Comparison of ENCODE assay signal across 23 mouse cellular contexts in genomic region chr14:116651897-116652296, GRCm38 (mm10).
DNase-seq lines count a peak whose midpoint lies in the region.
"Had no signal": no experiment of that assay in that cellular context is flagged by ENCODE, and none has a peak within 500 bp of the region (broad histone marks: within the 10 kb centered on the region; RNA-seq: fewer than 3 reads in every experiment).

No protein-coding gene starts in this region.

- H3K36me3 ChIP-seq in heart, embryonic 10.5 days, result no peaks in the 10 kb centered on the region
- H3K36me3 ChIP-seq: embryonic facial prominence, embryonic 10.5 days; embryonic facial prominence, embryonic 12.5 days; forebrain, embryonic 15.5 days had no signal

- 73% methylated on average over 9 of the region's 9 CpGs for WGBS in heart, embryonic 10.5 days

- H3K4me3 ChIP-seq in heart, embryonic 10.5 days, result no peak overlapping the region
- H3K4me3 ChIP-seq: embryonic facial prominence, embryonic 10.5 days; embryonic facial prominence, embryonic 12.5 days; forebrain, embryonic 13.5 days; forebrain, embryonic 15.5 days had no signal

- H3K4me1 ChIP-seq in heart, embryonic 10.5 days, result no peaks in the 10 kb centered on the region
- H3K4me1 ChIP-seq: embryonic facial prominence, embryonic 10.5 days; embryonic facial prominence, embryonic 12.5 days; forebrain, embryonic 13.5 days; forebrain, embryonic 15.5 days had no signal

- H3K27me3 ChIP-seq in heart, embryonic 10.5 days (ENCODE audit: insufficient read depth, poor library complexity, severe bottlenecking), result no peaks in the 10 kb centered on the region
- H3K27me3 ChIP-seq: CH12.LX; embryonic facial prominence, embryonic 12.5 days; forebrain, embryonic 13.5 days; forebrain, embryonic 15.5 days had no signal

- DNase-seq in embryo, embryonic 9.5 days (ENCODE audit: extremely low spot score), result peak; percentile 1
- DNase-seq in embryo, embryonic 10 days (ENCODE audit: low spot score), result no peak
- peak; percentile 50 for DNase-seq in heart, adult 11 months
- DNase-seq in heart, embryonic 10.5 days (ENCODE audit: low spot score), result no peak
- DNase-seq in R1 (ENCODE audit: low read depth, low spot score), result peak; percentile 9
- DNase-seq in left cerebral cortex, adult 11 months (ENCODE audit: low spot score), result no peak
- no peak for DNase-seq in lung, postnatal 4 days
- DNase-seq: adrenal gland, adult 8-10 months; adrenal gland, postnatal 14 days; adrenal gland, postnatal 36 days; B cell, adult 2 months; cerebellum, adult 11-12 months; cerebellum, adult 2 months; cerebellum, adult 9-10 months; cerebellum, postnatal 10 days; cerebellum, postnatal 25 days; embryo, embryonic 11 days; forebrain, postnatal 0 days had no signal

- no peak overlapping the region for H3K27ac ChIP-seq in heart, embryonic 10.5 days
- H3K27ac ChIP-seq: embryonic facial prominence, embryonic 10.5 days; embryonic facial prominence, embryonic 12.5 days; forebrain, embryonic 13.5 days; forebrain, embryonic 15.5 days had no signal

- H3K9me3 ChIP-seq in heart, embryonic 10.5 days, result no peaks in the 10 kb centered on the region
- H3K9me3 ChIP-seq: embryonic facial prominence, embryonic 10.5 days; embryonic facial prominence, embryonic 12.5 days; forebrain, embryonic 13.5 days; forebrain, embryonic 15.5 days had no signal

Comparison
In these comparisons a context has a peak if more than half of its experiments do, and no peak if none do; other contexts are left out.
1. DNase-seq: peak in embryo, embryonic 9.5 days (single experiment), heart, adult 11 months (single experiment) and R1 (single experiment); none in embryo, embryonic 10 days (single experiment), heart, embryonic 10.5 days (single experiment), left cerebral cortex, adult 11 months (single experiment) and lung, postnatal 4 days (0 of 2).